Mouse (Mus musculus) spleen, adult 10 weeks (tissue): ENCODE measurements around the gene Barhl1. TPM values are rescaled to one million over a fixed set of nuclear protein-coding genes. Genes with fewer than 3 reads are reported as not detected.

Source experiments
- polyA plus RNA-seq: library from polyadenylated mRNA; stranded (reverse); fragments of 350-450 nt; fragmentation: Illumina TruSeq; extraction: RNeasy Lipid Tissue Mini Kit (QIAGEN cat#74804); gene quantifications from one replicate; pipeline ENCODE4 v1.2.3, GENCODE M21; 2015; ENCODE audit warnings: low replicate concordance; ENCODE audit not compliant: insufficient read depth

The Barhl1 gene
- not detected for polyA plus RNA-seq

DNA sequence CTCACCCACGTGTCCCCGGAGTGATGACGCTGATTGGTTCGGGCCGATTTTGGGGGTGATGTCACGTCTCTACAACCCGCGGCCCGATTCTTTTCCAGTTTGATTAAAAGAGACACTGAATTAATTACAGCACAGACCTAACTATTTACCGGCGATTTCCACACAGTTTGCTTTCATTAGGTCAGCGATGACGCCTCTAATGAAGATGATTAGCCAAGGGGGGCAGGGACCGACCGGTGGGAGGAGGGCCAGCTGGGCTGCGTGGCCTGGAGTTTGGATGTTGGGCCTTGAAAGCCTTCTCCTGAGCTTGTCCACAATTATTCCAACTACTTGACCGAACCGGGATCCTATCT lies at the start of gene Barhl1:
Barhl1 (minus strand) TSS at position 156 of the 353 bp plus-strand sequence.

Other genes with a start within 250 kb of the Barhl1 start
- gene Spaca9, start 216.9 kb downstream of the Barhl1 start, polyA plus RNA-seq: 1.1 TPM
- 0.77 TPM for gene Ak8, start 216.5 kb downstream of the Barhl1 start, polyA plus RNA-seq
- gene Gtf3c4, start 76.3 kb downstream of the Barhl1 start, polyA plus RNA-seq: 14.2 TPM
- gene Ddx31, start 76.3 kb downstream of the Barhl1 start, polyA plus RNA-seq: 13.1 TPM
- not detected for gene Cfap77, start 138.4 kb upstream of the Barhl1 start, polyA plus RNA-seq
- gene Ttf1, start 143.6 kb upstream of the Barhl1 start, polyA plus RNA-seq: 37.1 TPM
- 68.8 TPM for gene Setx, start 207.5 kb upstream of the Barhl1 start, polyA plus RNA-seq